Mouse (Mus musculus): ENCODE measurements at regions not wholly inside any gene's neighbourhood (a gene's known extent, or its start where the extent isn't known, plus 50 kb on each side); places are given as distances from the start of the nearest gene placed in this dataset.

- Histone ChIP-seq H3K9me3 (no peaks in the 10 kb centered on the region), H3K4me3 (no peak overlapping the region), H3K9ac (no peak overlapping the region), H3K36me3 (replicated peaks) (no peaks in the 10 kb centered on the region), H3K4me1 (no peaks in the 10 kb centered on the region), H3K4me2 (no peak overlapping the region), H3K27ac (no peak overlapping the region), H3K27me3 (replicated peaks) (no peaks in the 10 kb centered on the region; the same call in 1 of the 2 replicates)
- 78% methylated on average over 3 of the region's 3 CpGs for WGBS
- no peak for ATAC-seq (replicated peaks)
These were observed 103.3 kb downstream of the Prox1 start for GRCm38 (mm10) chr1:190067181-190067580.

GRCm38 (mm10) chr1:190066426-190066825, 104.1 kb downstream of the Prox1 start:
- 64% methylated on average over 9 of the region's 9 CpGs for WGBS
- Histone ChIP-seq H3K4me3 (no peak overlapping the region), H3K9me3 (no peaks in the 10 kb centered on the region), H3K36me3 (replicated peaks) (no peaks in the 10 kb centered on the region), H3K4me2 (no peak overlapping the region), H3K9ac (no peak overlapping the region), H3K4me1 (no peaks in the 10 kb centered on the region), H3K27me3 (replicated peaks) (no peaks in the 10 kb centered on the region; the same call in 1 of the 2 replicates), H3K27ac (no peak overlapping the region)
- no peak for ATAC-seq (replicated peaks)

GRCm38 (mm10) chr1:190061560-190062295, 108.8 kb downstream of the Prox1 start:
- Histone ChIP-seq H3K9ac (no peak overlapping the region), H3K27ac (no peak overlapping the region), H3K4me2 (no peak overlapping the region), H3K4me3 (no peak overlapping the region), H3K9me3 (no peaks in the 10 kb centered on the region), H3K27me3 (replicated peaks) (no peaks in the 10 kb centered on the region; the same call in 1 of the 2 replicates), H3K4me1 (no peaks in the 10 kb centered on the region), H3K36me3 (replicated peaks) (no peaks in the 10 kb centered on the region)
- WGBS, result 75% methylated on average over 9 of the region's 9 CpGs
- no peak for ATAC-seq (replicated peaks)

- Histone ChIP-seq H3K36me3 (replicated peaks) (no peaks in the 10 kb centered on the region), H3K4me3 (no peak overlapping the region), H3K4me2 (no peak overlapping the region), H3K9ac (no peak overlapping the region), H3K4me1 (no peaks in the 10 kb centered on the region), H3K9me3 (no peaks in the 10 kb centered on the region), H3K27ac (no peak overlapping the region), H3K27me3 (replicated peaks) (no peaks in the 10 kb centered on the region)
- ATAC-seq (replicated peaks), result no peak
- 74% methylated on average over 3 of the region's 3 CpGs for WGBS
These were observed 111.5 kb downstream of the Prox1 start for GRCm38 (mm10) chr1:190059025-190059424.

GRCm38 (mm10) chr1:190056931-190057330, 113.6 kb downstream of the Prox1 start:
- Histone ChIP-seq H3K9ac (no peak overlapping the region), H3K27ac (no peak overlapping the region), H3K27me3 (replicated peaks) (no peaks in the 10 kb centered on the region), H3K9me3 (no peaks in the 10 kb centered on the region), H3K4me1 (no peaks in the 10 kb centered on the region), H3K4me2 (no peak overlapping the region), H3K4me3 (no peak overlapping the region), H3K36me3 (replicated peaks) (no peaks in the 10 kb centered on the region)
- WGBS, result 76% methylated on average over 2 of the region's 2 CpGs
- ATAC-seq (replicated peaks), result no peak

- H3K36me3 ChIP-seq (replicated peaks), result no peaks in the 10 kb centered on the region
- no peak for ATAC-seq (replicated peaks)
- H3K27me3 ChIP-seq (replicated peaks), result no peaks in the 10 kb centered on the region
- 91% methylated on average over 2 of the region's 2 CpGs for WGBS
- no peaks in the 10 kb centered on the region for H3K9me3 ChIP-seq
- H3K27ac ChIP-seq, result no peak overlapping the region
- H3K4me2 ChIP-seq, result no peak overlapping the region
- 0 out of 2 replicates have a peak, but pooled peaks cover 5% of the 10 kb centered on the region for H3K4me1 ChIP-seq
- H3K4me3 ChIP-seq, result no peak overlapping the region
- H3K9ac ChIP-seq, result no peak overlapping the region
These were observed 118.6 kb downstream of the Prox1 start for GRCm38 (mm10) chr1:190051903-190052302.

GRCm38 (mm10) chr1:190048521-190049170, 121.9 kb downstream of the Prox1 start:
- H3K36me3 ChIP-seq (replicated peaks), result no peaks in the 10 kb centered on the region
- H3K27ac ChIP-seq, result no peak overlapping the region
- no peaks in the 10 kb centered on the region for H3K9me3 ChIP-seq
- no peak for ATAC-seq (replicated peaks)
- WGBS, result 61% methylated on average over 2 of the region's 2 CpGs
- no peak overlapping the region for H3K4me2 ChIP-seq
- H3K9ac ChIP-seq, result no peak overlapping the region
- H3K27me3 ChIP-seq (replicated peaks), result no peaks in the 10 kb centered on the region; the same call in 1 of the 2 replicates
- no peak overlapping the region for H3K4me3 ChIP-seq
- 0 out of 2 replicates have a peak, but pooled peaks cover 5% of the 10 kb centered on the region for H3K4me1 ChIP-seq

- Histone ChIP-seq H3K9ac (no peak overlapping the region), H3K9me3 (no peaks in the 10 kb centered on the region), H3K4me2 (no peak overlapping the region), H3K4me1 (0 out of 2 replicates have a peak, but pooled peaks cover 5% of the 10 kb centered on the region), H3K27ac (no peak overlapping the region), H3K36me3 (replicated peaks) (no peaks in the 10 kb centered on the region), H3K4me3 (no peak overlapping the region), H3K27me3 (replicated peaks) (no peaks in the 10 kb centered on the region; the same call in 1 of the 2 replicates)
- WGBS, result 63% methylated on average over 6 of the region's 6 CpGs
- ATAC-seq (replicated peaks), result no peak
These were observed 123.3 kb downstream of the Prox1 start for GRCm38 (mm10) chr1:190047201-190047600.

GRCm38 (mm10) chr1:190045797-190046196, 123.6 kb upstream of the Smyd2 start:
- Histone ChIP-seq H3K36me3 (replicated peaks) (no peaks in the 10 kb centered on the region), H3K9me3 (no peaks in the 10 kb centered on the region), H3K4me3 (no peak overlapping the region), H3K4me1 (0 out of 2 replicates have a peak, but pooled peaks cover 5% of the 10 kb centered on the region), H3K27me3 (replicated peaks) (no peaks in the 10 kb centered on the region; the same call in 1 of the 2 replicates), H3K27ac (no peak overlapping the region), H3K9ac (no peak overlapping the region), H3K4me2 (no peak overlapping the region)
- peak; percentile 67; the same call in 1 of the 2 replicates for ATAC-seq (replicated peaks)
- WGBS, result 24% methylated on average over 1 of the region's 1 CpGs

- no peaks in the 10 kb centered on the region; the same call in 1 of the 2 replicates for H3K27me3 ChIP-seq (replicated peaks)
- H3K4me2 ChIP-seq, result no peak overlapping the region
- 0 out of 2 replicates have a peak, but pooled peaks cover 5% of the 10 kb centered on the region for H3K4me1 ChIP-seq
- no peak overlapping the region for H3K4me3 ChIP-seq
- no peaks in the 10 kb centered on the region for H3K9me3 ChIP-seq
- no peak for ATAC-seq (replicated peaks)
- no peak overlapping the region for H3K27ac ChIP-seq
- H3K9ac ChIP-seq, result no peak overlapping the region
- 58% methylated on average over 3 of the region's 3 CpGs for WGBS
- H3K36me3 ChIP-seq (replicated peaks), result no peaks in the 10 kb centered on the region
These were observed 121.9 kb upstream of the Smyd2 start for GRCm38 (mm10) chr1:190044036-190044435.

GRCm38 (mm10) chr1:190043156-190043555, 121.0 kb upstream of the Smyd2 start:
- no peak for ATAC-seq (replicated peaks)
- Histone ChIP-seq H3K9me3 (no peaks in the 10 kb centered on the region), H3K36me3 (replicated peaks) (no peaks in the 10 kb centered on the region), H3K27me3 (replicated peaks) (no peaks in the 10 kb centered on the region; the same call in 1 of the 2 replicates), H3K4me2 (no peak overlapping the region), H3K4me1 (0 out of 2 replicates have a peak, but pooled peaks cover 5% of the 10 kb centered on the region), H3K9ac (no peak overlapping the region), H3K27ac (no peak overlapping the region), H3K4me3 (no peak overlapping the region)
- 83% methylated on average over 10 of the region's 10 CpGs for WGBS

GRCm38 (mm10) chr1:190042197-190042596, 120.0 kb upstream of the Smyd2 start:
- WGBS, result 89% methylated on average over 4 of the region's 4 CpGs
- Histone ChIP-seq H3K9me3 (no peaks in the 10 kb centered on the region), H3K9ac (no peak overlapping the region), H3K4me1 (0 out of 2 replicates have a peak, but pooled peaks cover under 1% of the 10 kb centered on the region), H3K27me3 (replicated peaks) (no peaks in the 10 kb centered on the region; the same call in 1 of the 2 replicates), H3K36me3 (replicated peaks) (no peaks in the 10 kb centered on the region), H3K4me2 (no peak overlapping the region), H3K27ac (no peak overlapping the region), H3K4me3 (no peak overlapping the region)
- ATAC-seq (replicated peaks), result no peak
